Mouse (Mus musculus) natural killer cell, adult 2 months (primary cell): ENCODE data around the gene Fxr1.
A peak's percentile ranks its signal among the peaks of the same experiment; 100 is the strongest.
"Not testable (repeated sequence)": the region's sequence is repeated elsewhere in the genome, so short reads cannot be mapped to it uniquely, and the experiment has no call there.

ENCODE experiments used
- DNase-seq, 2 experiments: peaks; one replicate each; pipeline ENCODE4 v3.0.0; 2022; ENCODE audit warnings: low spot score in 2 of 2

The Fxr1 gene

DNA sequence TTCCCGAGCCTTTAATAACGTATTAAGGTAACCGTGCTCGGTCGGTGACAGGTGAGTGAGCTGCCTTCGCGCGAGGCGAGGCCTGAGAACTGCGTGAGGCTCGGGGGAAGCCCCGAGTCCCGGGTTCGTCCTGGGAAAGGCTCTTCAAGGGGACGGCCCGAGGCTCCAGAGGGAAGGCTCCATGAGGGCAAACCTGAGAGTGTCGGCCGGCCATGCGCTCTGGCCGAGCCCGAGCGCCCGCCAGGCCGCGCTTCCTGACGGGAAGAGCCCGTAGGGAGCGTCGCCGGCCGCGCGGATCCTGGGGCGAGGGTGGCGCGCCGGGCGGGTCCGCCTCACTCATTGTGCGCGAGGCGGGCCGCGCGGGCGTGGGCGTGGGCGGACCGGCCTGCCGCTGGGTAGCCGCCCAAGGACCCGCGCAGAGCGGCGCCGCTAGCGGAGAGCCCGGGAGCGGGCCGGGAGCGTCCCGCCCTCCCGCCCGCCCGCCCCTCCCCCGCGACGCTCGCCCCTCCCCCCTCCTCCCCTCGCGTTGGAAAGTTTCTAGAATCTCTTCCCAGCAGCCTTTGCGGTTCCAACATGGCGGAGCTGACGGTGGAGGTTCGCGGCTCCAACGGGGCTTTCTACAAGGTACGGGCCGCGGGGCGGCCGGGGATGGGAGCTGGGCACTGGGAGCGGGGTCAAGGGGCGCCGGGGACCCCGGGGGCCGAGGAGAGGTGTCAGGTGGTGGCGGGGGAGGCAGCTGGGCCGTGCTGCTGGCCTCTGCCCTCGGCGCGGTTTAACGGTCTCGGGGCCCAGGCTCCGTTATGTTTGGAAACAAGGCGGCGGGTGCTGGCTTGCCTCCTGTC is at the start of gene Fxr1:
Gene Fxr1, plus strand, starts transcription at position 404 of the 842 bp plus-strand sequence.
- peak; percentile 66 to 73 for DNase-seq

DNA sequence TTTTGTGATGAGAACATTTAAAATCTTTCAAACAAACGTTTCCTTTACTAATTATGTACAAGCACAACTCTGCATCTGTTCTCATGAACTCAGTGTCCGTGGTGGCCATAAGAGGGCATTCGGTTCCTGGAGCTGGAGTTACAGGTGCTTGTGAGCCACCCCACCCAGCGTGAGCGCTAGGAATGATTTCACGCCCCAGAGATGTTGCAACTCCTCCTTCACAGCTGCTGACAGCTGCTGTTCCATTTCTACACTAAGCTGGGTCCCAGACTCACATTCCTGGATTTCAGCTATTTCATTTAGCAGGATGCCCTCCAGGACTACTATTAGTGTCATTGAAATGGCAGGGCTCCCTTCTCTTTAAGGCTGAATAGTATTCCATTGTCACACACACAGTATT is 40.3 kb upstream of the Fxr1 start:
- no peak for DNase-seq

- DNase-seq, result no peak
Observed at GRCm38 (mm10) chr3:33982746-33983145, 37.0 kb upstream of the Fxr1 start.

DNA sequence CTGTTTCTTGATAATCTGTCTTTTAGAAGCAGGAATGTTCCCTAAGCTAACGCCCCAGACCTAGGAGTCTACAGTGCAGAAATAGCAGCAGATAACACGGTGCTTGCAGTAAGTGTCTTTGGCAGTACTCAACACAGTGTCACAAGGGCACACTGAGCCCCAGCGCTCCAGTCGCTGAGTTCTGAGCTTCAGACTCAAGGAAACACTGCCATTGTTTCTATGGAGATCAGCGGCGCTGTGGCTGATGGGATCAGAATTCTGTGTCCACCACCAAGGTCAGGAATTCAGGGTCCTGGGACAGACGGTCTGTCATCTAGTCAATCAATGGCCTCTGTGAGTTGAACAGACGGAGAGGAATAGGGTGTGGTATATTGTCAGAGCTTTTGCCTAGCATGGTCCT is 30.4 kb upstream of the Fxr1 start:
- no peak for DNase-seq

DNA sequence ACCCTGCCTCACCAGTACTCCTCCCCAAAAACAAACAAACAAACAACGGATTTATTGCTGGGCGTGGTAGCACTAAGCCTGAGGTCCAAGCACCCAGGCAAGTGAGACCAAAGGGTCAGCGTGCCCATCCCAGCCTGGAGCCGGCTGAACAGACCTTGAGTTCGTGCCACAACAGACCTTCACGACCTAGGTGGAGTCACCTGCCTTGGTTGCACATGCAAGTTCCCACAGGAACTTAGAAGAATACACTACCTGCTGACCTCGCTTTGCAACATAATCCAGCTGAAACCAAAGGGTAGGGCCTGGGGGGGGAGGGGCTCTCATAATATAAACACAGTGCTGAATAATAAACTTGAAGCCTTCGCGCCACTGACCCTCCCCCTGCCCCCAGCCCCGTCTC is 29.3 kb upstream of the Fxr1 start:
- no peak for DNase-seq

GRCm38 (mm10) chr3:33990921-33991320 is 28.8 kb upstream of the Fxr1 start:
- DNase-seq, result no peak

- no peak for DNase-seq
Observed at GRCm38 (mm10) chr3:33993421-33994126, 26.2 kb upstream of the Fxr1 start.

DNA sequence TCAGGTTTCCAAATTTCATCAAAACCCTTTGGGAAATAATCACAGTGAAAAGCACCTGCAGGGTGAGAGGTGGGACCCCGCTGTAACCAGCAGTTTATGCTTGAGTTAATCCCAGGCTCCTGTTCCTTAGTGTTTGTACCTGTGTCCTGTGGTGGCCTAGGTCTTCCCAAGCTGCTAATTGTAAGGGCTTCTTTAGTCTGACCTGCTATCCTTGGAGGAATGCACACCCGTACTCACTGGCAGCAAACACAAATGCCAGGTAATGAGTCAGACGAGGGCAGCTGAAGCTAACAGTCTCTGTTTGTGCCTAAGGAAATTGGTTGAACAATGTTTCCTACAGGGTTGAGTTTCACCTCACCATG is 25.6 kb upstream of the Fxr1 start:
- no peak for DNase-seq

GRCm38 (mm10) chr3:34001691-34002090 is 18.1 kb upstream of the Fxr1 start:
- not testable (repeated sequence) for DNase-seq

DNA sequence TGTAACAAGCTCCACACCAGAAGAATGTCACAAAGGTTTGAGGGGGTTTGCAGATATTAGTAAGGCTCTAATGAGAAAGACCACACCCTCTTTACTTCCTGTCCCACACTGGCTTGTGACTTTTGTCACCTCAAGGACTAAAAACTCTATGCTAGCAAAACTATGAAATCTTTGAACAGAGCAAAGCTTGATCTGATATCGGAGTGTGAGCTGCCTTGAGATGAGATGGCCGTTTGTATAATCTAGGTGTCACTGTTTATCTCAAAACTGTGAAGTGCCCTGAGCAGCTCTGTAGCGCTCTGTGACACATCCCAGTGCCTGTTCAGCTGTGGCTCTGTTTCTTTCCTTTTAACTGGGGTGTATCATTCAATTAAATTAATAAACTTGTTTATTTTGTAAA is 15.9 kb upstream of the Fxr1 start:
- DNase-seq, result no peak

GRCm38 (mm10) chr3:34006301-34006700 is 13.4 kb upstream of the Fxr1 start:
- no peak for DNase-seq

- DNase-seq, result no peak
Observed at GRCm38 (mm10) chr3:34006824-34007223, 12.9 kb upstream of the Fxr1 start.

DNA sequence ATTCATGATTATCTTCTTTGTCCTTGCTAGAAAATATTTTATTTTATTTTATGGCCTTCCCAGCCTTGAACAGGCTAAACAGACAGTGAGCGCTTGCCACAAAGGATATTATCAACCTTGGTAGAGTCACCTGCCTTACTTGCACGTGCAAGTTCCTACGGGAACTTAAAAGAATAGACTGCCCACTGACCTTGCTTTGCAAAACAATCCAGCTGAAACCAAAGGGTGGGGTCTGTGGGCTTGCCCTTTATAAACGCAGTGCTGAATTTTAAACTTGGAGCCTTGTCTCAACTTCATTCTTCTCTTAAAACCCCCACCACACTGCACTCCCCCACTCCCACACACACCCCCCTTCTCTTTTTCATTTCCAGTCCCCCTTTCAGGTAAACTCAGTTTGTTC is 12.1 kb upstream of the Fxr1 start:
- DNase-seq, result no peak

DNA sequence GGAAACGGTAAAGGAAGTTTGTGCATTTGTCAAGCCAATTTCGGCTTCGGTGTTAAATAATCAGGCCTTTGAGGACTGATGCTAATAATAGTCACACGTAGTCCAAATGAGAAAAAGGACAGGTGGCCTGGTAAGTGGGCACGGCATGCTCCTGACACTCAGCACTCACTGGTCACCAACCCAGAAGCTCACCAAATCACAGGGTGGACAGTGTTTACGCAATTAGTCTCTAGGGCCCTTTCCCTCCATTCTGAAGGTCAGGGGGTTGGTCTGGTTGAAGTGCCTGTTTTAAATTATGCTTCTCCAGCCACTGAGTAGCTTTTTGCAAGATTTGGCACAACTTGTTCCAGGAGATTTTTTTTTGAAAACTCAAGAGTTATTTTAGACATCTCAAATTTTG is 11.6 kb upstream of the Fxr1 start:
- no peak for DNase-seq

GRCm38 (mm10) chr3:34020382-34021258 is 877 bp downstream of the Fxr1 start:
- DNase-seq, result no peak

DNA sequence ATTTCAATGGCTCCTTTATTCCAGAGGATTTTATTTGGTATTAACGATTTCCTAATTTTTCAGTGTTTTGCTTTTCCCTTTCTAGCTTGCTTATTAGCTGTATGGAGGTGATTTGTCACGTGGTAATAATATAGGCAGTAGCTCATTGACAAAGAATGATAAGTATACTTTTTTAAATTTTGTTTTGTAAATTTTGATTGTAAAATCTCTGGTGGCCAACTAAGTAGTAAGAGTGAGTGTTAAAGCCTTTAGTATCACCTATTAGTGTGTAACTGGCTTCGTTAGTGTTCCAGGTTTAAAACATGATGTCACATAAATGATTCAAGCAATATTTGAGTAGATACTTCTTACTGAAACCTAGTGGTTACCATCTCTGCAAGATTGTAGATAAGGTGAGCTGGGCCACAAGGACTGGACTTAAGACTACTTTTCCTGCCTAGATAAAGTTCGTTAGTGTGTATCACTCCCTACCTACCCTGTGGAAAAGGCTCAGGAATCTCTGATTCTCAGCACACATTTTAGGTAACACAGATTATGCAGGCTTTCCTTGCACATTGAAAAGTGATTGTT is 1.6 kb downstream of the Fxr1 start:
- no peak for DNase-seq

DNA sequence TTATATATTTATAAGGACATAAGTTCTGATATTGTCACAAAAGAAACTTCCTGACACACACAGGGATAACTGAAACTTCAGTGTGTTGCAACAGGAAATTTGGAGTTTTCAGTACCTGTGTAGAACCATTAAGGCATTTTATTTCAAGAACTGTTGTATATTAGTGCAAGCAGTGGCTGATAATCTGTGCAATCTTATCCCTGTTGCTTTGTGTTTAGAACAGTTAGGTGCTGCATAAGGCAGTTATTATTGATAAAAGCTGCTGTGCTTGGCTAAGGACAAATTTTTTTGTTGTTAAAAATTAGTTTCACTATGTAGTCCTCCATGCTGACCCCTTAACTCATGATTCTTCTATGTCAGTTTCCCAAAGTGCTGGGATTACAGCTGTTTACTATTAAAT is 9.2 kb downstream of the Fxr1 start:
- no peak for DNase-seq

GRCm38 (mm10) chr3:34030601-34031000 is 10.9 kb downstream of the Fxr1 start:
- no peak for DNase-seq

- DNase-seq, result no peak
Observed at GRCm38 (mm10) chr3:34033720-34034364, 14.1 kb downstream of the Fxr1 start.

- DNase-seq, result no peak
Observed at GRCm38 (mm10) chr3:34034803-34035202, 15.1 kb downstream of the Fxr1 start.

DNA sequence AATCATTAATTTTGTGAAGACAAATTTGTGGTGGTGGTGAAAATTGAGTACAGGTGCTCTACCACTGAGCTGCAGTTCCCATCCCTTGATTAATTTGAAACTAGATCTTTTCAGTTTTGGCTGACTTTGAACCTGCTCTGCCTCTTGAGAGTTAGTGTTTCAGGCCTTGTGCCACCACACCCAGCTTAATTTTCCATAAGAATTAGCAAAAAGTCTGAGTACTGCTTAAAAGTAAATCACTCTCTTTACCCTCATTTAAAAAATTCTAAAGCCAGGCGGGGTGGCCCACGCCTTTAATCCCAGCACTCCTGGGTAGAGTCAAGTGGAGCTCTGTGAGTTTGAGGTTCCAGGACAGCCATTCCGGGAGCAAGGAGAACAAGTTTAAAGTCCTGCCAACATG is 16.0 kb downstream of the Fxr1 start:
- DNase-seq, result no peak
